Mouse (Mus musculus): ENCODE measurements around the gene Pfas. TPM values are rescaled to one million over a fixed set of nuclear protein-coding genes. Genes with fewer than 3 reads are reported as not detected.
"Not testable (repeated sequence)": the region's sequence is repeated elsewhere in the genome, so short reads cannot be mapped to it uniquely, and the experiment has no call there.

Pfas gene
- total RNA-seq, 2 experiments from 2014 or later = 47.3 to 56.2 TPM

DNA sequence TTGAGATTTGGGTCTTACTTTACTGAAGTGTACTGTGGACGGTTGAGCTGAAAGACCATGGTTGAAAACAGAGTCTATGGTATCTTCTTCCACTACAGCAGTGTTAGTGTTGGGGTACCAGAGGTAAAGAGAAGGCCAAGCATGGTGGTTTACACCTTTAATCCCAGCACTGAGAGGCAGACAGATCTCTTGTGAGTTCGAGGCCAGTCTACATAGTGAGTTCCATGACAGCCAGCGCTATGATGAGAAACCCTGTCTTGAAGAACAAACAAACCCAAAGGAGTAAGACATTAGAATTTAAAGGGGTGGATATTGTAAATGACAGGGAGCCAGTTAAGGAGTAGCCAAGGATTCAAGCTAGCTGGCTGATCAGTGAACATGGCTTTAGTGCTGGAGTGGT lies 8.5 kb upstream of the Pfas start:
- no peak for ATAC-seq (replicated peaks; ENCODE audit: poor library complexity, severe bottlenecking)

DNA sequence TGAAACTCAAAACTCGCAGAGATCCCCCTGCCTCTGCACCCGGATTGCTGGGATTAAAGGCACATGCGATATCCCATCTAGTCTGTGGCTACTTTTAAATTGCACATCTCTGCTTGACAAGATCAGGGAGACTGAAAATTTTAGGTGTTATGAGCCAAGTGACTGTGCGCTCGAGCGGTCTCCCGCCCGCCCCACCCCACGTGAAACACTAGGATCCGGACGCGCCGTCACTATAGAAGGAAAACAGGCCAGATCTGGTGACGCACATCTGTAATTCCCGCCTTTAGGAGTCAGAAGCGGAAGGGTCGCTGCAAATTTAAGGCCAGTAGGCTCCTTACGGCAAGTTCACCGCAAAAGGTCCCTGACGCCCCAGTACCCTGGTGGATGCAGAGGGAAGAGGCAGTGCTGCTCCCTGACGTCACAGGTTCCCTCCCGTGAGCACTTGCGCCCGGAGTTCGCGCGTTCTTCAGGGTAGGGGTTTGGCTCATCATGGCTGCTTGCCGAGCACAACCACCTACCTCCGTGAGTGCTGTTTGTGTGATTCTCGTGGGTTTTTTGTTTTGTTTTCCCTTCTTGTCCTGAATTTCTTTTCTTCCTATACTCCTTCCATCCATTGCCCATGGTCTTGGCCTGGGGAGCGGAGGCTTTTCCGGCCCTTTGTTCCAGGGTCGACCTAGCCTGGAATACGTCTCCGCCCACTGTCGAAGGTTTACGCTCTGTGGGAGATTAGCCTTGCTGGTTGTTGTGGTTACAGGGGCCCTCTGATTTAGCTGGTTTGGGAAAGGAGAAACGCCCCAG lies 7.6 kb upstream of the Pfas start, which contains the start of gene Ctc1:
Gene Ctc1 (plus strand): TSS at position 268 of the 798 bp plus-strand sequence.
- peak; percentile 95 for ATAC-seq (replicated peaks; ENCODE audit: poor library complexity, severe bottlenecking)

DNA sequence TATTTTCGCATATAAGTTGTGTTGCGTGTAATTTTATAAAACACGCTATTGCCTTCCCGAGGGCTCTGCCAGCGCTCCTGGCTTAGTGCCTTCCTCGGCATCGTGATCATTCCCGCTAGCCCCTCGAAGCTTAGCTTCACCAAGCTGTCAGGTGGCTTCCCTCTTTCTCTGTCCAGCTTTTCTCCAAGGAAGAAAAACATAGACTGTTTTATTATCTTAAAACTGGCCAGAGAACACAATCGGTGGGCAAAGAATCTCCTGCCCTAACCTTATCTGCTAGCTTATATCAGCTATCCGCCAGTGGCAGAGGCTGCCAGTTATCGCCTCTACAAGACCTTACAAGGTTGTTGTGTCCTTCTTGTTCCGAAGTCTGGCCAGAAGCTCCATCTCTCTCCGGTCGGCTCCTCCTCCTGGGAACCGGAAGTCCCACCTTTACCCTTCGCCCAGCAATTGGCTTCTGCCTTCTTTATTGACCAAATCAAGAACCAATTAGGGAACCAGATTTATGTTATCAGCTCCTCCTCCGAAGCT lies 3.9 kb upstream of the Pfas start:
- peak; percentile 56 for ATAC-seq (replicated peaks; ENCODE audit: poor library complexity, severe bottlenecking)

DNA sequence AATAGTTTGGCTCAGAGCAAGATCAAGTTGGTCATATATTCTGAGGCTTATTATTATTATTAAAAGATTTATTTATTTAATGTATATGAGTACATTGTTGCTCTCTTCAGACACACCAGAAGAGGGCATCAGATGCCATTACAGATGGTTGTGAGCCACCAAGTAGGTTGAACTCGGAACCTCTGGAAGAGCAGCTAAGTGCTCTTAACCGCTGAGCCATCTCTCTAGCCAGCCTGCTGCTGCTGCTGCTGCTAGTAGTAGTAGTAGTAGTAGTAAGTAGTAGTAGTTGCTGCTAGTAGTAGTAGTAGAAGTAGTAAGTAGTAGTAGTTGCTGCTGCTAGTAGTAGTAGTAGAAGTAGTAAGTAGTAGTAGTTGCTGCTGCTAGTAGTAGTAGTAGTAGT lies 3.2 kb upstream of the Pfas start:
- ATAC-seq (replicated peaks; ENCODE audit: poor library complexity, severe bottlenecking) = not testable (repeated sequence)

DNA sequence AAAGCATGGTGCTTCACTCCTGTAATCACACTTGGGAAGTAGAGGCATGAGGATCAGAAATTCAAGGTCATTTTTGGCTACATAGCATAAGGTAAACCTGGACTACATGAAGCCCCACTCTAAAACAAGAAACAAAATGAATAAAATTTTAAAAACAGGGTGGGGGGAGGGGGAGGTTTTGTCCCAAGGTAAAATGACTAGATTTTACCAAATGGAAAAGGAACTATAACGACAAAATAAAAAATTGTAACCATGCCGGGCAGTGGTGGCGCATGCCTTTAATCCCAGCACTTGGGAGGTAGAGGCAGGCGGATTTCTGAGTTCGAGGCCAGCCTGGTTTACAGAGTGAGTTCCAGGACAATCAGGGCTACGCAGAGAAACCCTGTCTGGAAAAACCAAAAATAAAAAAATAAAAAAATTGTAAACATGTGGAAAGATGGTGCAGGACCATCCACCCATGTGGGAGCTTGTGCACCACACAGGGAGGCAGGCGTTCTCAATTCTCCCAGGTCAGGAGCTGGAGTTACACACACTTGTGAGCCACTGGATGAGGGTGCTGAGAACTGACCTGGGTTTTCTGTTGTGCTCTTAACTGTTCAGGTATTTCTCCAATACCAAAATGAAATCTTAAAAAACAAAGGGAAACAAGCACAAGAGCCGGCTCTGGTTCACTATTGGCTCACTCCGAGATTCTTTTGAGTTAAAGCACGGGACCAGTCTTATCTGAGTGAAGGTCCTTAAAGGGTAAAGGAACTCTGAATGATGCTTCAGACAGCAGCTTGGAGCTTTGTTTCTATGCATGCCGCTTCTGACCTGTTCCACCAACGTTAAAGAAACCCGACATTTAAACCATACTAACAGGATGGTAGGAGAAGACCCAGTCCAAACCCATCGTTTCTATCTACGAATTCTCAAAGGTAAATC lies 2.4 kb upstream of the Pfas start:
- no peak for ATAC-seq (replicated peaks; ENCODE audit: poor library complexity, severe bottlenecking)

DNA sequence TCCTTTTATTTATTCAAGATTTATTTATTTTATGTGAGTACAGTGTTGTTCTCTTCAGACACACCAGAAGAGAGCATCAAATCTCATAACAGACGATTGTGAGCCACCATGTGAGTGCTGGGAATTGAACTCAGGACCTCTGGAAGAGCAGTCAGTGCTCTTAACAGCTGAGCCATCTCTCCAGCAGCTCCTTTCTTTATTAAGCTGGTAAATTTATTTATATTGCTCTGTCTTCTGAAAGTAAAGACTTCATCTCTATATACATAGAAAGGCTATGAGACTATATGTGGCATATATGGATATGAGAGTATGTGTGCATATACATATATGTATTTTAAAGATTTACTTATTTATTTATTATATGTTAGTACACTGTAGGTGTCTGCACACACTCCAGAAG lies 1.2 kb upstream of the Pfas start:
- ATAC-seq (replicated peaks; ENCODE audit: poor library complexity, severe bottlenecking) = no peak

DNA sequence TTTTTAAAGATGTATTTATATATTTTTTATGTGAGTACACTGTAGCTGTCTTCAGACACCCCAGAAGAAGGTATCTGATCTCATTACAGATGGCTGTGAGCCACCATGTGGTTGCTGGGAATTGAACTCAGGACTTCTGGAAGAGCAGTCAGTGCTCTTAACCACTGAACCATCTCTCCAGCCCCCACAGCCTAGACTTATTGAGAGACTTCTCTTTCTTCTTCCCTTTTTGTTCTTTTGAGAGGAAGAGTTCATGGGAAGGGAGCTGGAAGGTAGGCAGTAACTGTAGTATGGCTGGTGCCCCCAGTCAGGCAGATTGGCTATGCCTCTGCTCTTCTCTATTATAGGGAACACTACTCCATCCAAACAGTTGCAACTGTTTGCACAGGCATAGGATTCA lies 1.7 kb downstream of the Pfas start:
- not testable (repeated sequence) for ATAC-seq (replicated peaks; ENCODE audit: poor library complexity, severe bottlenecking)

DNA sequence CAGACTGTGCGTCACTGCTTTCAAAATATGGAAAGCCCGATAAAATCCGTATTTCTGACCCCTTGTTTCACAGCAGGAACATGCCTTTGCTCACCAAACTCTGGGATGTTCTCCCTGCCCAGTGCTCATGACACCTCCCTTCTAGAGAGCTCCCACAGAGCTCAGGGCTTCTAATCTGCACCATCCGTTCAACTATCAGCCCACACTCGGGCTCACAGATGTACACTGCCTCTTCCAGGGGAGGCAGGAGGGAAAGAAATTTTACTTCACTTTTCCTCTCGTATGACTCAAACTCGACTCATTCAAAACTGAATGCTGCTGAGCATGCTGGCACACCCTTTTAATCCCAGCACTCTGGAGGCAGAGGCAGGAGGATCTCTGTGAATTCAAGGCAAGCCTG lies 3.1 kb downstream of the Pfas start:
- ATAC-seq (replicated peaks; ENCODE audit: poor library complexity, severe bottlenecking) = no peak

DNA sequence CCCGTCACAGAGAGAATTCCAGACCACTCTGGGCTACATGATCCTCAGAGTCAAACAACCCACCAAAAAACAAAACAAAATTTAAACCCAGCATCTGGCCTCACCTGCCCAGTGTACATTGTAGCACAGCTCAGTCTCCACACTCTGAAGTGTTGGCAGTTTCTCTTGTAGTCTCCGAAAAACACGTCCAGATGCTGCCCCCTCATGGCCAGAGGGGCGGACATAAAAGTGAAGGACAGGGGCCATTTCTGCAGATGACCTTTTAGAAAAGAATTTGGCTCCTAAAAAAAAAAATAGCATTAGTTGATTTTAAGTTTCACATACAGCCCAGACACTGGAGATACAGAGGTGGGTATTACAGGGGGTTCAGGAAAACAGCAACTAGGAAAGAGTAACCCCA lies 4.7 kb downstream of the Pfas start:
- no peak for ATAC-seq (replicated peaks; ENCODE audit: poor library complexity, severe bottlenecking)

DNA sequence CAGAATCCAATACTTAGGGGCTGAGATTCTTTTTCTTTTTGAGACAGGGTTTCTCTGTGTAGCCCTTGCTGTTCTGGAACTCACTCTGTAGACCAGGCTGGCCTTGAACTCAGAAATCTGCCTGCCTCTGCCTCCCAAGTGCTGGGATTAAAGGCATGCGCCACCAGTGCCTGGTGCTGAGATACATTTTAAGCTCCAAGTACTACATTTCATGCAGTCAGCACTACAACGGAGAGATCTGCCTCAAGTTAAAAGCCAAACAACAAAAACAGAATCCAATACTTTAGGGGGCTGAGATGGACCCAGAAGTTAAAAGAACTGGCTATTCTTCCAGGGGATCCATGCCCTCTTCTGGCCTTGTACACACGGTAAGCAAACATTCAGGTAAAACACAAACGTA lies 5.5 kb downstream of the Pfas start:
- ATAC-seq (replicated peaks; ENCODE audit: poor library complexity, severe bottlenecking) = not testable (repeated sequence)

DNA sequence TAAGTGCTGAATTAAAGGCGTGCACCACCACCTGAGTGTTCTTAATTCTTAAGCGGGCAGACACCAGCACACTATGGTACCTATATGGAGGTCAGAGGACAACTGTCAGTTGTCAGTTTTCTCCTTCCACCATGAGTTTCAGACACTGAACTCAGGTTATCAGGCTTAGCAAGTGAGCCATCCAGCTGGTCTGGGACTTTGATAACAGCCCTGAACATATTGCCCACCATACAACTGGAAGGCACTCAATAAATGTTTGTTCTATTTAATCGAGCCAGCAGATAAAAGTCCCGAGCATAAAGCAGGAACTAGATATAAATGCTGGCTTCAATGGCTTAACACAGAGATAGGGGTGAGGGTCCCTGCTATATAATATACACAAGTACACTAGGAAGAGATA lies 11.2 kb downstream of the Pfas start:
- ATAC-seq (replicated peaks; ENCODE audit: poor library complexity, severe bottlenecking) = no peak

DNA sequence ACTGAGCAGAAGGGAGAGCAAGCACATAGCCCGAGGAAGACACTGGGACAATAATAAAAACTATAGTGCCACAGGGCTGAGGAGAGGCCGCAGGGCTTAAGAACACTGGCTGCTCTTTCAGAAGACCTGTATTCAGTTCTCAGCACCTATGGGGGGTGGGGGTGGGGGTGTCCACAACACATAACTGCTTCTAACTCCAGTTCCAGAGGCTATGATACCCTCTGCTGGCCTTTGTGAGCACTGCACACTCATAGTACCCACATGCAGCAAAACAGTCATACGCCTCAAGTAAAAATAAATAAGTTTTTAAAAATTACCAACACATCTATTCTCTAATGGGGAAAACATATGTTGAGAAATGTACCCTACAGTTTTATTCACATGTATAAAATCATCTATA lies 13.9 kb downstream of the Pfas start:
- peak; percentile 48; the same call in 1 of the 2 replicates for ATAC-seq (replicated peaks; ENCODE audit: poor library complexity, severe bottlenecking)

DNA sequence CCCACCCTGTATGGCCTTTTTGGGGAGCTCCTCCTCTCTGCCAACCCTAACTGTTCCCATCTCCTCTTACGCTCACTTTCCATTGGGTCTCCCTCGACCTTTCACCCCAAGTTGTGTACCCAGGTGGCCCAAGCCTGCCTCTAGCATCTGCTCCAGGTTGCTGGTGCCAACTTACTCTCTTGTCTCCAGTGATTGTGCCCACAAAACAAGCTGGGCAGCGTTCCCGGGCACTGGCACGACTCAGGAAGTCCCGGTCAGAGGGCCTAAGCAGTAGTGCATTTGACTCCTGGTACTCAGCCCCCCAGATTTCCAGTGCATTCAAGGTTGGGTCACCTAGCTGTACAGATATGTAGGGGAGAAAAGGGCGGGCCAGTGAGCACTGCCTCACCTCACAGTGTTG lies 15.1 kb downstream of the Pfas start:
- no peak for ATAC-seq (replicated peaks; ENCODE audit: poor library complexity, severe bottlenecking)

DNA sequence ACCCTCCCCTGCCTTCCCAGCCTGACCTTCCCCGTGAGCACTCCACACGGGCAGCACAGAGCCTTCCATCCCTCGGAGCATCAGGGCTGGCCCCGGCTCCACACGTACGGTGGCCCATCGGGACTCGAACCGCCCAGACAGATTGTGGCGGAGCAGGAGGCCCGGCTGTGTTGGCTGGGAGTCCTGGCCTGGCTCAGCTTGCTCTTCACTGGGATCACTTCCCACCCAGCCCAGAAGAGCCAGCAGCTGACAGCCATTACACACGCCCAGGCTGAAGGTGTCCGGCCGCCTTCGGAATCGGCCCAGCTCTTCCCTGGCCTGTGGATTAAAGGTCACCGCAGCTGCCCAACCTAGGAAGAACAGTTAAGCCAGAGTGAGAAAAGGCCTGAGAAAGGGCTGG lies 19.9 kb downstream of the Pfas start:
- no peak for ATAC-seq (replicated peaks; ENCODE audit: poor library complexity, severe bottlenecking)

DNA sequence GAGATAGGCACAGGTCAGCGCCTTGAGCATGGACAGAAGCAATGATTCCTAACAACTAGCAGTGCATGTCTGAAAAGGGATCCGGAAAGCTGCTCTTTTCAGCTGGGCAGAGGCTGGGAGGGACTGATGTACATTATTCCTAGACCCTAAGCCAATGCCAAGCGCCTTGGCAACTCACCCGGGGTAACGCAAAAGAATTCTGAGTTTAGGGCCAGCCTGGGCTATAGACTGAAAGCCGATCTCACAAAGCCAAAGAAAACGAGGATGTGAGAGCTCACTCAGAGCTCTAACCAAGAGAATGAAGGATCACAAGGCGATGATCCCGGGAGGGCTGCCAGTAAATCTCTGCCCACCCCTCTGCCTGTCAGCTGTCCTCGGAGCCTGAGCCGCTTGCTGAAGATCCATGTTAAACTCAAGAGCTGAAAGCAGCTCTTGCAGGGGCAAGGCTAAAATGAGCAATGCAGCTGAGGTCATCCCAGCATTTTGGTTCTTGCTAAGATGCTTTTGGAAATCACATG lies 20.8 kb downstream of the Pfas start:
- no peak for ATAC-seq (replicated peaks; ENCODE audit: poor library complexity, severe bottlenecking)

DNA sequence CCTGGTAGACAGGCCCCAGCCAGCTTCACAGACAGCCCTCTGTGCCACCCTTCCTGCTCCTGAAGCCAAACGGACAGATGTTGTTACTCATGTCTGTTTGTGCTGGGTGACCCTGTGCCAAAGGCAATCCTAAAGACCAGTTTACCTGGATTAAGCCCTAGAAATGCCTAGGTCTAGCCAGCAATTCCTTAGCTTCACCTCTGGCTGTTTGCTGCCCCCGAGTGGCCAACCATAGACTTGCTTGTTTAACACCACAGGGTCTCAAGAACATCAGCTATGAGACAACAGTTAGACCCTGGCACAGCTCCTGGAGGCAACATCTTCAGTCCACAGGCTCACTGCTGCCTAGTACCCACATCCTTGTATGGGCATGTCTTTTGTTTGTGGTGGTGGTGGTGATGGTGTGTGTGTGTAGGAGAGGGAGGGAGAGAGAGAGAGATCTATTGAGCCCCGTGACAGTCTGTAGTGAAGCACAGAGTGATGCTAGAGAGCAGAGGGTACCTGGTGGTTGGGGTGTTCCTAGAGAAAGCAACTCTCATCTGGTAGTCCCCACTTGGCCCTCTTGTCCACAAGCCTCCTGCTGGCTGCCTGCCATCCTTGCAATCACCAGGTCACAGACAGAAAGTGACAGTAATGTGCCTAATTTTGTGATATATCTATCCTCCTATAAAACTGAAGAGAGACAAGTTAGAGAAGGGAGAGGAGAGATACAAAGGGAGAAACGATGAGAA lies 25.5 kb downstream of the Pfas start:
- peak; percentile 70 for ATAC-seq (replicated peaks; ENCODE audit: poor library complexity, severe bottlenecking)

DNA sequence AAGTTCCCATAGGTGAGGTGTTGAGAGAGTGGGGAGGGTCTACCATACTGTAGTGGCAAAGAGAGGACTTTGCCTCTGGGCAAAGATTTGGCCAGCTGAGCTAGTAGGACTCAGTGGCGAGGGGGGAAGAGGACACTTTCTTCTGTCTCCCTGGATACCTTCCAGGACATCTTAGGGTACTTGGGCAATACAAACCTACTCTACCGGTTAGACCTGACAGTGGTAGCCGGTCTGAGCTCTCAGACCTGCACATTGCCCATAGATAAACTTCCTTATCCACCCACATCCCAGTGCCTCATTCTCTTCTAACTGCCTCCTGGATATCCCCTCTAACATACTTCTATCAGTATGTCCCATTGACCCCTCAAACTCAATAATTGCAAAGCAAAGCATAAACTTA lies 27.3 kb downstream of the Pfas start:
- no peak for ATAC-seq (replicated peaks; ENCODE audit: poor library complexity, severe bottlenecking)

DNA sequence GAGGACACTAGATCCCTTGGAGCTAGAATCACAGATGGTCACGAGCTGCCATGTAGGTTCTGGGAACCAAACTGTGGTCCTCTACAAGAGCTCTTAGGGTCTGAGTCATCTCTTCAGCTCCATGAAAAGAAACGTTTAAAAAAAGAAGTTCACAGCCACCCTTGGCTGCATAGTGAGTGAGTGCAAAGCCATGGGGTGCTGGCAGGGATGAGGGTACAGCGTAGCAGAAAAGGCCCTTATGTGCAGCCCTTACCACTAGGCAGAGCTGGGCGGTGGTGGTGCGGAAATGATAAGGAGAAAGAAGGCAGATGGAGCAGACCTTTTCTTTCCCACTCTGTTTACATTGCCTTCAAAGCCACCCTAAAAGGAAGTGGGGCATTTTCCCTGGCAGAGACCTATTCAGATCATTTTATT lies 28.9 kb downstream of the Pfas start:
- ATAC-seq (replicated peaks; ENCODE audit: poor library complexity, severe bottlenecking) = 0 out of 2 replicates have a peak, but pooled peaks have one; percentile 14

DNA sequence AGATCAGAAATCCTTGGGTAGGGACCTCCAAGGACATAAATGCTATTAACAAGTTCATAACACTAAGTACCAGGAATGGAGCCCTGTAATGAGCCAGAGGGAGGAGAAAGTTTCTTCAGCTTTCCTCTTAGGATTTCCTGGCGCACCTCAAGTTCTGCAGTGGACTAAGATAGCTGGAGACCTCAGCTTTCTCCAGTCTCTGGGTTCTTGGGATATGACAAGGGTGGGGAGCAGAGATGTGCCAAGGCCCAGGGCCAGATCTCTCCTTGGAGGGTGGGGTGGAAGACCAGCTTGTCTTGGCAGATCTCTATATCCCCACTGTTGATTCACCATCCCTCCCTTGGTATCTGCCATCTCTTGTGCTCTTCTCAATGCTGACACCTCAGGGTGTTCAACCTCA lies 32.7 kb downstream of the Pfas start:
- no peak for ATAC-seq (replicated peaks; ENCODE audit: poor library complexity, severe bottlenecking)

DNA sequence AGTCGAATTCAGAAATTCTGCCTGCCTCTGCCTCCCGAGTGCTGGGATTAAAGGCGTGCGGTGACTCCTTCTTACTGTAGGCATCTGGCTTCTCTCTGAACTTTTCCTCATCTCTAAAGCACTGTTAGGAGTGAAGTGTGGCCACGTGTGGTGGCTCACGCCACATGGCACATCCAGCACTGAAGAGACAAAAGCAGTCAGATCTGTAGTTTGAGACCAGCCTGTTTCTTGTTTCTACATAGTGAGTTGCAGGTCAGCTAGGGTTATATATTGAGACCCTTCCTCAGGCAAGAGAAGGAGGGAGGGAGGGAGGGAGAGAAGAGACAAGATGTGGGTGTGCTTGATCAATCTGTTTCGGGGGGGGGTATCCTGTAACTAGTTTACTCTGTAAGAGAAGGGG lies 33.2 kb downstream of the Pfas start, which contains the start of gene Rangrf:
Gene Rangrf (minus strand): TSS at position 101 of the 400 bp plus-strand sequence.
- ATAC-seq (replicated peaks; ENCODE audit: poor library complexity, severe bottlenecking) = no peak

Data from granulocyte monocyte progenitor cell, adult 5-6 weeks (primary cell).